Mouse (Mus musculus) thymus, adult 2 months (tissue): ENCODE results near the gene Ankrd55.

ENCODE experiments used
- CTCF ChIP-seq: fragments of 200-500 bp; IDR thresholded peaks from 2 replicates; pipeline ENCODE4 v1.5.1; 2012; ENCODE audit warnings: mild to moderate bottlenecking, control low read depth, low read length, moderate library complexity, borderline replicate concordance; ENCODE audit not compliant: control insufficient read depth, poor library complexity, insufficient read depth; ENCODE audit errors: extremely low read depth
- POLR2A ChIP-seq: fragments of 200-500 bp; IDR thresholded peaks from 2 replicates; pipeline ENCODE4 v1.6.1; 2012; ENCODE audit warnings: mild to moderate bottlenecking, low read length, control low read depth, moderate library complexity; ENCODE audit not compliant: control insufficient read depth, poor library complexity, insufficient read depth; ENCODE audit errors: extremely low read depth

- TF ChIP-seq POLR2A, result no peak
- no peak for TF ChIP-seq CTCF
Observed at GRCm38 (mm10) chr13:112297781-112298180, 9.5 kb downstream of the Ankrd55 start.
